Mouse (Mus musculus) kidney, postnatal 14 days (tissue): ENCODE measurements around the gene Srrm4.

Experiments used
- DNase-seq: peaks from one replicate; pipeline ENCODE4 v3.0.0; 2022; ENCODE audit warnings: mixed read lengths

Gene Srrm4

DNA sequence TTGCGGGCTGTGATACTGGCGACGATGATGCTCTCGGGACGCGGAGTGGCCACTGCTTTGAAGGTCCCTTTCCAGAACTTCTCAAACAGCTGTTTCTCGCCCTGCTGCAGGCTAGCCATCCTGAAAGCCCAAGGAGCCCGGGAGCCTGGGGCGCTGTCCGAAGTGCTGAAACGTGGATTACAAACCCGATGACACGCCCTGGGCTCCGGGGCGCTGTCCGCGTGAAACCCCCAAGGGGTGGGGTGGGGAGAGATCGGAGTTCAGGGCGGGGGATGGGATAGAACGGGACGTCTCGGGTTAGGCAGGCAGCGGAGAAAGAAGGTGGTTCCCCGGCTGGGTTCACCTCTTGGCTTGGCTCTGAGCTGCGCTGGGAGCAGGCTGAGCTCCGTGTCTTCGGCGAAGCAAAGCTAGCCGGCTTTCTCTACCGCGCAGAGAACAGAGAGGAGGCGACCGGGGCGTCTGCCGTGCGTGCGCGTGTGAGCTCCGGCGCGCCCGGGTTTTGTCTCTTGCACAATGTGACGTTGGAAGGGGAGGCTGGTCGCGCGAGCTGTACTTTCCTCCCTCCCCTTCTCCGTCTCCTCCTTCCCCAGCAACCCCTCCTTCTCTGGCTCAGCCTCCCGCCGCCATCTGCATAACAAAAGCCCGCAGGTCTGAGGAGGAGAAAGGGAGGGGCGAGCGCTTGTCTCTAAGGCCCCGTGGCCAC lies at the start of gene Srrm4:
Gene Srrm4, minus strand, starts transcription at position 472 of the 703 bp plus-strand sequence.
- DNase-seq, result peak; percentile 69

GRCm38 (mm10) chr5:116592801-116593430 lies 1.3 kb upstream of the Srrm4 start:
- DNase-seq, result peak; percentile 14

GRCm38 (mm10) chr5:116592049-116592800 lies 608 bp upstream of the Srrm4 start:
- DNase-seq, result no peak

DNA sequence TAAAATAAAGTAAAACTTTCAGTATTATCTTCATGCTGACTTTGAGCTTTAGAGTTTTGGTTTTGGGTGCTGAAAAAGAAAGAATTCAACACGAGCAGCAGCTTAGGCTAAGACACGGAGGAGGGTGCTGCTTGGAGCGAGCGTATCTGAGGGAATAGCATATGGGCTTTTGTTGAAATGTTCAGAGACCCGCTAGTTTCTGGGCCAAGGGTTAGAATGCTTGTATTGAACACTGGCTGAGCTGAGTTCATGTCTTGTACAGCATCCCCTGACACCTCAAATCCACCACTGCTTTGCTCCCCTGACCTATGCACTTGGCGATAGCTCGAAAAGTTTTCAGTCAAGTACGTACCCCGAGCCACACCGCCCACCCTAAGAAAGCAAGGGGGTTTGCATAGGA lies 919 bp downstream of the Srrm4 start:
- no peak for DNase-seq

- no peak for DNase-seq
Measured at GRCm38 (mm10) chr5:116589631-116590030, 2.0 kb downstream of the Srrm4 start.

DNA sequence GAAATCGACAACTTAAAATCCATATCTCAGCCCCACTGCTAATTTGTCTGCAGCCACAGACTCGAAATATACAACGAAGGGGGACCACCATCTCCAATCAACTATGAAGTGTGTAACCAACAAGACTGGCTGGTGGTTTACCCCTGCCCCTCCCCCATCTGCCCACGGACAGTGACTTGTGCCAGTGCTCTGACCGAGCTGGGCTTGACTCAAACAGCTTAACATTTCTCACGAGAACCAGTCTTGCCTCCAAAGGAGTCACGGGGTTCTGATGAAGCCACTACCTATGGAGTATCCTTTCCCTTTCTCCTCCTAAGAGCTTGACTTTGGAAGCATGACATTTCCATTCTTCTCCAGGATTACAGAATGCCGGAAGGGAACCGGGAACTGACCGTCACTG lies 2.8 kb downstream of the Srrm4 start:
- DNase-seq, result no peak

- no peak for DNase-seq
Measured at GRCm38 (mm10) chr5:116579533-116579932, 12.1 kb downstream of the Srrm4 start.

GRCm38 (mm10) chr5:116577082-116577481 lies 14.5 kb downstream of the Srrm4 start:
- no peak for DNase-seq

DNA sequence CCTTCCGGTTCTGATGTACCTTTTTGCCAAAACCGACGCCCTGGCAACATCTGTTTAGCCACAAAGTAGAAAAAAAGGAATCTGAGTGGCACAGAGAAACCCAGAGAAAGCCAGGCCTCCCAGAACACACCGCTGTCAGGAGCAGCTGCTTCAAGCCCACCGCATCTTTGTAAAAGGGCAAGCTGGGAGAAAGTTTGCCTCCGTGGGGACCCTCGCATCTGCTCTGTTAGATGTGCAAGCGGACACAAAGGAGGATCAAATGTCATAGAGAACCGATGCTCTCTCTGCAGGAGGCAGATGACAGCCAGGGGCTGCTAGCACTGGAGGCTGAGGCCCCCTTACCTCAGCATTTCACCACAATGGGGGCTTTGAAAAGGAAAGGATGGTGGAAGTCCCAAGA lies 18.3 kb downstream of the Srrm4 start:
- no peak for DNase-seq

GRCm38 (mm10) chr5:116571936-116572335 lies 19.7 kb downstream of the Srrm4 start:
- no peak for DNase-seq

GRCm38 (mm10) chr5:116571232-116571861 lies 20.3 kb downstream of the Srrm4 start:
- DNase-seq, result no peak

GRCm38 (mm10) chr5:116570566-116570965 lies 21.1 kb downstream of the Srrm4 start:
- no peak for DNase-seq

DNA sequence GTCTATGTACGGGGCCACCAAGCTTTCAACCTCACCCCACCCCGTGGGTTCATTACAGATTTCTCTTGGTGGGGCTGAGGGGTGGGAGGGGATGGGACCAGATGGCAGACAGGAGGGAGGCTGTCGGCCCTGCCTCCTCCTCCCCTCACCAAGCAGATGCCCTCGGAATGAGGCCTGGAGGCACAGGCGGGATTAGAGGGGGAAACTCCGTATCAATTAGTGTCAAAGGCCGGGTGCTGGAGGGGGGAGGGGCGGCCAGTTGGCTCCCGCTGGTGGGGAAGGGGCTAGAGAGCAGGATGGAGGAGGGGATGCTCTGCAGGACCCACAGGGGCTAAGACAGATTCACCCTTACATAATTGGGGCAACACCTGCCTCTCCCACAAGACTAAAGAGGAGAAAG lies 22.0 kb downstream of the Srrm4 start:
- DNase-seq, result no peak

DNA sequence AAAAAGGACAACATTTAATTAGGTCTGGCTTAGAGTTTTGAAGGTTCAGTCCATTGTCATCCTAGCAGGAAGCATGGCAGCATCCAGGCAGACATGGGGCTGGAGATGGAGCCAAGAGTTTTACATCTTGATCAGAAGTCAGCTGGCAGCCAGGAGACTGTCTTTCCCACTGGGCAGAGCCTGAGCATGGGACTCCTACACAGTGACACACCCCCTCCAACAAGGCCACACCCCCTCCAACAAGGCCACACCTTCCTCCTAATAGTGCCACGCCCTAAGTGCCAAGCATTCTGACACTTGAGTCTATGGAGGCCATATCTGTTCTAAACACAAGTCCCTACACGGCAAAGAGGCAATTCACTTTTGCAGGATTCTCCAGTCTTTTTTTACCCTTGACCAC lies 23.6 kb downstream of the Srrm4 start:
- DNase-seq, result no peak

DNA sequence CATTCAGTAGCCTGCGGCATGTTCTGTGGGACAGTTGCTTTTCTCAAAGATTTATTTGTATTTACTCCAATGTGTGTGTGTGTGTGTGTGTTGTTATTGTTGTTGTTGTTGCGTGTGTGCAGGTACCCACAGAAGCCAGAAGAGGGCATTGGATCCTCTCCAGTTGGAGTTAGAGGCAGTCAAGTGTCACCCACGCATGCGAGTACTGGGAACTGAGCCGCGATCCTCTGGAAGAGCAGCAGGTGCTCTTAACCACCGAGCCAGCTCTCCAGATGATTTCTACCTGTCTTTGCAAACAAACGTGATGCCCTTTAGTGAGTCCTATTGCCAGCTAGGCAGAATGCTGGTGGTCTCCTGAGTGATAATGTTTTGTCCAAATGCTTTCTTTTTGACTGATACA lies 24.3 kb downstream of the Srrm4 start:
- no peak for DNase-seq

GRCm38 (mm10) chr5:116566385-116567045 lies 25.1 kb downstream of the Srrm4 start:
- no peak for DNase-seq

- DNase-seq, result no peak
Measured at GRCm38 (mm10) chr5:116565573-116565972, 26.0 kb downstream of the Srrm4 start.

DNA sequence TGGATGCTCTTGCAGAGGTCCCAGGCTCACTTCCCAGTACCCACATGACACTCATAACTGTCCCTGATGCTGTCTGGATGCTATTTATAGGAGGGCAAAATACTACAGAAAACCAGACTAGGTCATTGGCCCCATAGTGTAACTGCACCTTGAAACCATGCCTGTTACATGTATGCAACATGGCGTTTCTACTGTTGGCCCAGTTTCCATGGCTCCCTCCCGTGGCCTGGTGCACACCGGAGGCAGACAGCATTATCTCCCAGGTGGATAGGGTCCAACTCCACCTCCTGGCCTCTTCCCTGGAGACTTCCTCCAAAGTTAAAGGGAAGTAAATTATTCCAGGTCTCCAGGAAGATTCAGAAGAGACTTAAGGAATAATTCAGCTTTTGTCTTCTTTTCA lies 27.2 kb downstream of the Srrm4 start:
- no peak for DNase-seq

GRCm38 (mm10) chr5:116563713-116564112 lies 27.9 kb downstream of the Srrm4 start:
- DNase-seq, result no peak

DNA sequence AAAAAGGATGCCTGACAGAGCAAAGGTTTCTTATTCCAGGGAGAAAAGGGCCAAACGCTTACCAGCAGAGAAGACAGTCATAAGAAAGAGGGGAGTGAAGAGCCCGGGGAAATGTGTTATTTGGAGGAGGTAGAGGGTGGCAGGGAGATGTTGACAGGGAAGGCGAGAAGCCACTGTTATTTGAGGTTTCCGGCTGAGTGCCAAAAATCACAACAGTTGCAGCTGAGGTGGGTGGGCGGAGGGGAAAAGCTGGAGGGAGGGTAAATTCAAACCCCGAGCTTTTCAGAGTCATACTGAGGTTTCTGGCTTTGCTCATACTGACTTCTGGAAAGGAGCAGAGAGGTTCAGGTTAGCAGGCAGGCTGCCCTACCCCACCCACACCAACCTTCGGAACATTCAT lies 32.5 kb downstream of the Srrm4 start:
- DNase-seq, result no peak

DNA sequence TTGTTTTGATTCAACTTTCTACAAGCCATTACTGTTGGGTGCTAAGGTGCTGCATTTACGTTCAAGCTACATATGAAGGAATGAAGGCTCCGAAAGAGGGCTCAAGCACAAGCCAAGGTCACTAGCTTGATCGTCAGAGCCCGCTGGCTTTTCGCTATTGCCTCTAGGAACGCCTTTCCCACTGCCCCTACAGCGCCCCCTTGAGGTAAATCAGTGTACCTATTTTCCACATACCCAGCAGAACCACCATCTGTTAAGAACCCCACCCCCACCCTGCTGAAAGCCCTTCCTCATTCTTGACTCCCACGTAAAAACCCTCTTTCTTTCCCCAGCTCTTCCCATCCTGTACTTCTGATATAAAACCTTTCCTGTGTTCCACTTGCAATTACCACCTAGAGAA lies 35.0 kb downstream of the Srrm4 start:
- DNase-seq, result no peak

DNA sequence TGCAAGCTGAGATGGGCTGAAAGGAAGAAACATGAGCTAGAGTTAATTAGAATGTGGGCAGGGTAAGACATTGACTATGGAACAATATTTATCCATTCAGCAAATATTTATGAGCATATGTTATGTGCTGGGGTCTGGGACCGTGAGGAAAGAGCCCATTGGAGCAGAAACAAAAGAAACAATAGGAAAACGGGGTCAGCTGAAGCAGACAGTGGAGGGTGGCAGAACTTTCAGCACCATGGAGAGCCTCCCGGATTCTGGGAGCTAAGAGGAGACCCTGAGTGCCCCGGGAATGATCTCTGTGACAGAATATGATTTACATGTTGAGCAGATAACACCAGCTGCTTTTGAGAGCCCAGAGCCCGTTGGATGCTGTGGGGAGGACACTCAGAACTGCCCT lies 37.7 kb downstream of the Srrm4 start:
- peak; percentile 2 for DNase-seq

DNA sequence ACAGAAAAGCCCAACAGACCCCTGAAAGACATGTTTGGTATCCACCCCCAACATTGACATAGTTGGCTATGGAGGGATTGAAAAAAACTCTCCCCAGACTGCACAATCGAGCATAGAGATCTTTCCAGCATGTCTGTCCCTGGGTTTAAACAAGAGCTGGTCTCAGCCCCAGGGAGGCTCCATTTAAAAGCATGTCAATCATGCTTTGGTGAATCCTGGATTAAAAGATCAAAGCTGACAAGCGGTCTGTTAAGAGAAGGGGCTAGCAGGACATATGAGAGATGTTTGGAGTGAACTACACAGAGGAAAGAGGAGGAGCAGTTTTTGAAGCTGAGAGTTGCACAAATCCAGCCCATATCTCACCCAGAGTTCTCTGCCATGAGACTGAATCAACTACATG lies 38.5 kb downstream of the Srrm4 start:
- DNase-seq, result no peak
